Mouse (Mus musculus) erythroid progenitor cell, adult 5-6 weeks (primary cell): ENCODE data around the gene Acpp. TPM values are rescaled to one million over a fixed set of nuclear protein-coding genes. Genes with fewer than 3 reads are reported as not detected.
"Not testable (repeated sequence)": the region's sequence is repeated elsewhere in the genome, so short reads cannot be mapped to it uniquely, and the experiment has no call there.

ENCODE experiments used
- ATAC-seq: replicated peaks from 2 replicates; pipeline ENCODE4 v1.8.0; 2016; ENCODE audit warnings: moderate number of reproducible peaks, mild to moderate bottlenecking, moderate TSS enrichment, inconsistent platforms; ENCODE audit not compliant: poor library complexity, low FRiP score, severe bottlenecking
- total RNA-seq, 2 experiments: library from RNA; stranded (forward) in 1 of 2; stranded (reverse) in 1 of 2; fragments of 150-400 nt in 1 of 2; fragments of 186-747, 209-891 nt in 1 of 2; gene quantifications; 2 replicates each; pipeline versions ENCODE4 v1.2.3 to v1.2.4; 2015 to 2017; ENCODE audit warnings: low replicate concordance in 2 of 2

Acpp gene
- total RNA-seq (2015; ENCODE audit: low replicate concordance) = 3.8 and 4.7 TPM in 2 replicates
- 1.9 and 2.2 TPM in 2 replicates for total RNA-seq (2017; ENCODE audit: low replicate concordance)

- ATAC-seq = no peak
Observed at GRCm38 (mm10) chr9:104337183-104337931, at the start of gene Acpp. Acpp (minus strand) TSS chr9:104337748.

GRCm38 (mm10) chr9:104382571-104383170, 45.1 kb upstream of the Acpp start:
- ATAC-seq = no peak

GRCm38 (mm10) chr9:104379532-104380162, 42.1 kb upstream of the Acpp start:
- ATAC-seq = no peak

GRCm38 (mm10) chr9:104375573-104375972, 38.0 kb upstream of the Acpp start:
- ATAC-seq = no peak

- no peak for ATAC-seq
Observed at GRCm38 (mm10) chr9:104373253-104373652, 35.7 kb upstream of the Acpp start.

- ATAC-seq = no peak
Observed at GRCm38 (mm10) chr9:104366983-104367382, 29.4 kb upstream of the Acpp start.

- ATAC-seq = not testable (repeated sequence)
Observed at GRCm38 (mm10) chr9:104361951-104362350, 24.4 kb upstream of the Acpp start.

- ATAC-seq = no peak
Observed at GRCm38 (mm10) chr9:104361073-104361891, 23.7 kb upstream of the Acpp start.

GRCm38 (mm10) chr9:104360389-104360788, 22.8 kb upstream of the Acpp start:
- ATAC-seq = no peak

GRCm38 (mm10) chr9:104355521-104356270, 18.1 kb upstream of the Acpp start:
- no peak for ATAC-seq

- no peak for ATAC-seq
Observed at GRCm38 (mm10) chr9:104344136-104344535, 6.6 kb upstream of the Acpp start.

GRCm38 (mm10) chr9:104339483-104339882, 1.9 kb upstream of the Acpp start:
- no peak for ATAC-seq

GRCm38 (mm10) chr9:104338489-104339427, 1.2 kb upstream of the Acpp start:
- ATAC-seq = no peak

GRCm38 (mm10) chr9:104331301-104331700, 6.2 kb downstream of the Acpp start:
- ATAC-seq = no peak

- no peak for ATAC-seq
Observed at GRCm38 (mm10) chr9:104328655-104329054, 8.9 kb downstream of the Acpp start.

- ATAC-seq = no peak
Observed at GRCm38 (mm10) chr9:104321519-104321918, 16.0 kb downstream of the Acpp start.

GRCm38 (mm10) chr9:104316351-104316750, 21.2 kb downstream of the Acpp start:
- no peak for ATAC-seq

GRCm38 (mm10) chr9:104315499-104315898, 22.0 kb downstream of the Acpp start:
- no peak for ATAC-seq
